Mouse (Mus musculus) ovary, postnatal 10 days (tissue): Measurements from ENCODE around the gene Arhgap19.

Experiments used
- DNase-seq: peaks from one replicate; pipeline ENCODE4 v3.0.0; 2022; ENCODE audit warnings: low spot score

Arhgap19 gene

GRCm38 (mm10) chr19:41800451-41800850, 1.4 kb downstream of the Arhgap19 start:
- DNase-seq = no peak

GRCm38 (mm10) chr19:41797536-41797935, 4.3 kb downstream of the Arhgap19 start:
- DNase-seq = no peak

- DNase-seq = no peak
Measured at GRCm38 (mm10) chr19:41796789-41797327, 5.0 kb downstream of the Arhgap19 start.

- no peak for DNase-seq
Measured at GRCm38 (mm10) chr19:41796148-41796760, 5.6 kb downstream of the Arhgap19 start.

GRCm38 (mm10) chr19:41794901-41795300, 6.9 kb downstream of the Arhgap19 start:
- no peak for DNase-seq

- no peak for DNase-seq
Measured at GRCm38 (mm10) chr19:41794017-41794416, 7.8 kb downstream of the Arhgap19 start.

- no peak for DNase-seq
Measured at GRCm38 (mm10) chr19:41792934-41793486, 8.8 kb downstream of the Arhgap19 start.

- DNase-seq = no peak
Measured at GRCm38 (mm10) chr19:41791384-41791783, 10.5 kb downstream of the Arhgap19 start.

- DNase-seq = no peak
Measured at GRCm38 (mm10) chr19:41789110-41789961, 12.5 kb downstream of the Arhgap19 start.

- DNase-seq = no peak
Measured at GRCm38 (mm10) chr19:41786896-41787295, 15.0 kb downstream of the Arhgap19 start.

GRCm38 (mm10) chr19:41777514-41777913, 24.3 kb downstream of the Arhgap19 start:
- DNase-seq = no peak

- DNase-seq = no peak
Measured at GRCm38 (mm10) chr19:41768711-41769110, 33.1 kb downstream of the Arhgap19 start.

- no peak for DNase-seq
Measured at GRCm38 (mm10) chr19:41766628-41767027, 35.2 kb downstream of the Arhgap19 start.

GRCm38 (mm10) chr19:41763870-41764660, 37.8 kb downstream of the Arhgap19 start:
- peak; percentile 82 for DNase-seq

GRCm38 (mm10) chr19:41761529-41761928, 40.3 kb downstream of the Arhgap19 start:
- DNase-seq = no peak

GRCm38 (mm10) chr19:41759765-41760164, 42.1 kb downstream of the Arhgap19 start:
- no peak for DNase-seq

- DNase-seq = no peak
Measured at GRCm38 (mm10) chr19:41759270-41759669, 42.6 kb downstream of the Arhgap19 start.

- no peak for DNase-seq
Measured at GRCm38 (mm10) chr19:41754760-41755159, 47.1 kb downstream of the Arhgap19 start.

GRCm38 (mm10) chr19:41751906-41752305, 49.9 kb downstream of the Arhgap19 start:
- DNase-seq = no peak

- no peak for DNase-seq
Measured at GRCm38 (mm10) chr19:41747436-41747835, 54.4 kb downstream of the Arhgap19 start.

GRCm38 (mm10) chr19:41745941-41746557, 55.8 kb downstream of the Arhgap19 start:
- no peak for DNase-seq

- no peak for DNase-seq
Measured at GRCm38 (mm10) chr19:41743396-41743795, 58.5 kb downstream of the Arhgap19 start, which contains the start of gene Slit1. Gene Slit1 (minus strand): TSS chr19:41743665.
